Mouse (Mus musculus) v-Abl transformed pro-B cells (cell line): Measurements from ENCODE around the gene Trim37.

Experiments
- in situ Hi-C, 2 experiments: fragments of 400-800 bp; cut with MboI; formaldehyde crosslinking; loops; one replicate each; pipeline ENCODE4 v1.15.1; 2025; ENCODE audit not compliant: unreplicated experiment in 2 of 2

The Trim37 gene

GRCm38 (mm10) chr11:87222686-87223085 is 95.8 kb downstream of the Trim37 start:
- in situ Hi-C loops: no loop called here

DNA sequence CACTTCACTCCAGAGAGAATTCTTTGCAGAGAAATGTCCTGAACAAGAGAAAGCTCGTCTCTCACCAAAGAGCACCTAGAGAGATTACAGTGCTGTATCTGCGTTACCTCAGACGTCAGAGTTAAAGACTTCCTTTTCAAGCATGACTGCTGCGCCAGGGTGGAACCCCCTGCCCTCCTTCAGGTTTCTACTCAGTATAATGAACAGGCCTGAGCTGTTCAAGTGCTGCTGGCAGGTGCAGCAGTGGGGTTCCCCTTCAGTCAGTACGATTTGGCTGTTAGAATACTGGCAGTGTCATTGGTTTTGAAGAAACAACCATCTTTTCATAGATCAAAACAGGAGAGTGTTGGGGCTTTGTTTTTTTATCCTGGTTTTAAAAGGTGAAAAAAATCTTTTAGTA is 100.2 kb downstream of the Trim37 start:
- in situ Hi-C loops: no loop called here

- in situ Hi-C loops: no loop called here
Observed at GRCm38 (mm10) chr11:87233377-87233776, 106.5 kb downstream of the Trim37 start.

GRCm38 (mm10) chr11:87234743-87235485 is 108.0 kb downstream of the Trim37 start:
- in situ Hi-C loops: no loop called here

DNA sequence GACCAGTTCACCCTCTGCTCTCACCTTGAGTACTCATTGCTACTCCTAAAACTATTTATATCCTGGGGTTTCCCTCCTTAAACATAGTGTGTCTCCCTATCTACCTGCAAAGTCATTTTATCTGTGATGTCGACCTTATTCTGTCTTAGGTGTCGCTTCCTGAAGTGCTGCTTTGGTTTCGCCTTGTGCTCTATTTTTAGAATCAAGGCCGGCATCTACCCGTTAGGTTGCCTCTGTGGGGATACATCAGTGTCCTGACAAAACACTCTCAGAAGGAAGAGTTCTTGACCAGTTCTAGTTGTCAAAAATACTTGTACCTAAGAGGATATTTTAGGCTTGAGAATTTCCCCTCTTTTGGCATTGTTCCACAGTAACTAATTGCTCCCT is 108.6 kb downstream of the Trim37 start:
- in situ Hi-C loops: no loop called here

DNA sequence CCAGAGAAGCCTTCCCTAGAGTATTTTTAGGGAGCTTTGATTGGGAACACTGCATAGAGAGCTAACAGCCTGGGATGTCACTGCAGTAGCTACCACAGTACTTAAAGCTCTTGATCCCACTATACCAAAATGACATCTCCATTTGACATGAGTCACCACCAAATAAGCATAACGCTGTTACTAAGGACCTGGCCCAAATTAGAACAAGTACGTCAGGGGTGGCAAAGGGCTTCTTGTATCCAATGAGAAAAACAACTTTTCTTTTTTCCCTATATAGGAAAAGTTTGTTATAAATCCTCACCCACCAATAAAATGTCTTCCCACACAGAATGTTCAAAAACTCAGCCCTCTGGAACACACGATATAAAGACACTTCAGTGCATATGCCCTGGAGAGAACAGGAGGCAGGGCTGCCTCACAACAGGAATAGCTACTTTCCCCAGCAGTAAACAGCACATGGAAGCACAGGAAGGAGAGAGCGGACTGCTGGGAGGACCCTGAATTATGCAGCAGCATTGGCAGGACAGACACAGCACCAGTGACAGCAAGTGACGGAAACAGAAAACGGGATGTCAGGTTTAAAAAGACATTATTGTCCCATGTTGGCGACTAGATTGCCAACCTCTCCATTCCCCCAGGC is 112.1 kb downstream of the Trim37 start:
- in situ Hi-C loops: no loop called here

GRCm38 (mm10) chr11:87240141-87240832 is 113.4 kb downstream of the Trim37 start:
- in situ Hi-C loops: no loop called here

DNA sequence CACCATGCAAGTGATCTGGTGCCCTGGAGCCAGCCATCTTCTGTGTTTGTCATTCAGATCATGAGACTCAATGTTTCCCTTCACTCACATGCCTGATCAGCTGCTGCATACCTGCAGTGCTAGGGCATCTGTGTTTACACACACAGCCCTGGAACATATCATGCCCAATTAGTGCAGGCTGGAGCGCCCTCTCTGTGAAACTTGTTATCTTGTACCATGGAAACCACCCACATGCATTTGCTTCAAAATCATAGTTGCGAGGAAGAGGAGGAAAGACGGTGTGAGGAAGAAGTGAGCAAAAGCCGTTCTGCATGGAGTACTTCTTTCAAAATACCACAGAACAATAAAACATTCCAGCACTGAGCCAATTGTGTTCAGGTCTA is 113.9 kb downstream of the Trim37 start:
- in situ Hi-C loops: no loop called here

DNA sequence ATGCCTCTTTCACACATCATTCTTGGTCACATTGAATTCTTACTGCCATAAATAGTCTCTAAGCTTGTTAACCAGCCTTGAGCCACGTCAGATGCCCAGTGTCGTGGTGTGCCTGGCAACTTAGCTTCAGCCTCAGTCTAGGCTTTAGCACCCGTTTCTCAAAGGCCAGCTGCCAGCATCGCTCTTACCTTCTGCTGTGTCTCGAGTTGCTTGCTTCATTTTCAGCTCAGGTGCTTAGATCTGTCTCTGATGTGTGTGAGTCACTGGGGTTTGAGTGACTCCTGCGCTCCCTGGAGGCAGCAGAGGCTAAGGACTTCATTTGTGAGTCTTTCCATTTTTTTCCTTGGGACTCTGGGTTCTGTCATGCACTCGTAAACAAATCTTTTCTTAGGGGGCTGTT is 114.4 kb downstream of the Trim37 start:
- in situ Hi-C loops: no loop called here

DNA sequence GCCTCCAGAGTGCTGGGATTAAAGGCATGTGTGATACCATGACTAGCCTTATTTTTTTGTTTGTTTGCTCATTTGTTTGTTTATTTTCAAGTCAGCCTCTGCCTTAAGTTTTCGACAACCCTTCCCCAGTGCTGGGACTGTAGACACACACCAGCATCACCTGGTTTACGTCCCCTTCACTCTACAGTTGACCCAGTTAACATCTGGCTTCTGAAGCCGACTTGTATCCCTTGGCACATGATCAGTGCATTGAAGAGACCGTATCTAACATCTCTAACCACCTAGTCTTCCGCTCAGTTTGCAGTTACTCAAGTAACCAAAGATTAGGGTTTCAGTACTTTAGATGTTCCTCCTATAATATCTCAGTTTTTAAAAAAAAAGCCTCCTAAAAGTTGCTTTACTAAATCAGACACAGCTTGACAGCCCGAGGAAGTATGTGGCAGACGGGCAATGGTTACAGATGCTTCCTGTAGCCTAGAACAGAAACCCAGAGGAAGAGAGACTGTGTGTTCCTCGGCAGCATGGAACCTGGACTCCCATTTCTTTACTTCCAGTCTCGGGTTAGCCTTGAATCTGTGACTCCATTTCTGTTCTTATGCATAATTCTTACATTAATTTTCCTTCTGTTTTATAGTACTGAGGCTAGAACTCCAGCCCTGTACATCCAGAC is 118.4 kb downstream of the Trim37 start:
- in situ Hi-C loops: no loop called here

DNA sequence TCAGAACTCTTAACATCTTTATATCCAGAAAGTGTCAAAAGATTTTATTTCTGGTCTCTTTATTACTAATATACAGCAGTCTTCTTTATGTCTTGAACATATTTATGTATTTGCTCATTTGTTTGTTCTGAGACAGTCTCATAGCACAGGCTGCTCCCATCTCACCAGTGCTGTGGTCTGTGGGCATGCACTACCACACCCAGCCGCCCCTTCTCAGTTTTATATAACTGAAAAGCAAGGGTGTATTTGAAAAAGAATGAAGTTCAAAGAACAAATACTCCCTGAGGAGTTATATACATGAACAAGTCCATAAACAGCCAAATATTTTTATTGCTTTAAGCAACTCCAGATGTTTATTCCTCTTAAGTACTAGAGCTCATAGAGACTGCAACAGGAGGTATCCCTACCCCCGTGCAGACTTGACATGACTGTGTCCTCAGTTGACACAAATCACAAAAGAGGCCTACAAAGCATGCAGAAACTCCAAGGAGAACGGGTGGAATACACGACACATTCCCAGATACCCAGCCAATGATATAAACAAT is 119.3 kb downstream of the Trim37 start:
- in situ Hi-C loops: no loop called here

DNA sequence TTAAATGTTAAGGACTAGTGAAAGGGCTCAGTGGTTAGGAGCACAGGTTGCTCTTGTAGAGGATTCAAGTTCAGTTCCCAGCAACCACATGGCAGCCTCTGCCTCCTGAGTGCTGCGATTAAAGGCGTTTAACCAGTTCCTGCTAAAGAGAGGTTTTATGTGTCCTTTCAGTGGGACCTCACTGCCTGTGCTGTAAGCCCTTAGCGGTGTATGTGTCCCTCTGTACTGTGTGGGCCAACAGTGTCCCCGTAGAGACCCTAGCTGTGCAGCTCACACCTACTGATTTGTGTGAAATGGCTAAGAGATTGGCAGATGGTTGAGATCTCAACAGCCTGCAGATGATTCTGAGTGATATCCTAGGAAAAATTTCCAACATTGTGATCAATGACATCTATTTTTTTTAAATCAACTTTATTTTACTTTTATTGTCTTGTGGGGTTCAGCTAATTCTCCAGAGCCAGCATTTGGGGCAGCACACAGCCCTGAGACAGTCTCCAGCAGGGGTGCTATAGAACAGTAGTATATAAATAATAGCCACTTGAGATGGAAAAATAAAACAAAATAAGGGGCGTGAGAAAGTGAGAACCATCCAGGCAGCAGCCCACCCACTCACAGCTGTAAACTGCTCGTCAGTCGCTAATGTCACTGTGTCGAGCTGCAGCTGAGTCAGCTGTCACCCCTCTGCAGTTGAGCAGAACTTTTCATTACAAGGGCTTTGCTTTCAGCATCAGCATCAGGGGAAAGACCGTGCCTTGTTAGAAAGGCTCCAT is 120.0 kb downstream of the Trim37 start:
- in situ Hi-C loops: no loop called here

DNA sequence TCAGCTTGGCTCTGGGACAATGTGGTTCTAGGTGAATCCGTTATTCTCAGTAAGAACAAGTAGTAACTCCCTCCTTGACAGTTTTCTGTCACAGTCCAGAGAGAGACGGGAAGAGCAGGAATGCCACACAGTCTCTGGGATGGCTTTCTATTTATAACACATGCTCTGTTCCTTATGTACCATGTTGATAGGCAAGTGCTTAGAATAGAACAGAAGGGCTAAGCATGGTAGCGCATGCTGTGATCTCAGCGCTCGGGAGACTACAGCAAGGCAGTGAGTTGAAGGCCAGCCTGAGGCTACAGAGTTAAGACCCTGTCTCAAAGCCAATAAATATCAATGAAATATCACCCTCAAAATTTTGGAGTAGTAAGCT is 120.6 kb downstream of the Trim37 start:
- in situ Hi-C loops: no loop called here

DNA sequence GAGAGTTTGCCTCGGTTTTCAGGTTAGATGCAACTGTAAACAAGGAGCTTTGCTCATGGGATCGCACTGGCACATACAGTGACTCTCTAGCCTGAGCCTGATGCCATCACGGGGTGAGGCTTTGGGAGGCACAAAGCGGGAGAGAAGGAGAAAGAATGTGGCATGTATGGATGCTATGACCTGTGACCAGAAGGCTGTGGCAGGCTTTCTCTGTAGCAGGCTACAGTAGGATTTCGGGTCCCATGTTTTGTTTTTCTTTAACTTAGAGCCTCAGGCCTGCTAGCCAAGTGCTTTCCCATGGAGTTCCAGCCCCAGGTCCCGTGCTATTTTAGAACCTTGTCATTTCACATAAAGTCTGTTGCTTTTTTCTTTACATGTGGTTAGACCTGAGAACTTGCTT is 123.3 kb downstream of the Trim37 start:
- in situ Hi-C loops: no loop called here

- in situ Hi-C loops: no loop called here
Observed at GRCm38 (mm10) chr11:87253294-87253693, 126.4 kb downstream of the Trim37 start.

DNA sequence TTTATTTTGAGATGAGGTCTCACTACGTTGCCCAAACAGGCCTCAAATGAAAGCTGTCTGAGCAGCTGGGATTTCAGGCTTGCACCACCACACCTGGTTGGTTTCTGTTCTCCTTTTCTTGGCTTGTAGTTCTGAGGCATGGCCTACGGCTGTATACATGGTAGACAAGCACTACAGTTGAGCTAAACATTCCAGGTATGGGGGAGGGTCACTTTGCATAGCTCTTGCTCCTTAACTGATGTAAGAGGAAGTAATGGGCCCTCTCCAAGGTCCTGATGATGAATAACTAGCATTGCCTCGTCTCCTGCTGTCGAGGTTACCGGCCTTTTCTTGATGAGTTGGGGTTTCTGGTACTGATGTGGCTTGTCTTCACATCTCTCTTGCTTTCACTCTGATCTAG is 127.3 kb downstream of the Trim37 start:
- in situ Hi-C loops: no loop called here

GRCm38 (mm10) chr11:87257282-87257681 is 130.4 kb downstream of the Trim37 start:
- in situ Hi-C loops: no loop called here

DNA sequence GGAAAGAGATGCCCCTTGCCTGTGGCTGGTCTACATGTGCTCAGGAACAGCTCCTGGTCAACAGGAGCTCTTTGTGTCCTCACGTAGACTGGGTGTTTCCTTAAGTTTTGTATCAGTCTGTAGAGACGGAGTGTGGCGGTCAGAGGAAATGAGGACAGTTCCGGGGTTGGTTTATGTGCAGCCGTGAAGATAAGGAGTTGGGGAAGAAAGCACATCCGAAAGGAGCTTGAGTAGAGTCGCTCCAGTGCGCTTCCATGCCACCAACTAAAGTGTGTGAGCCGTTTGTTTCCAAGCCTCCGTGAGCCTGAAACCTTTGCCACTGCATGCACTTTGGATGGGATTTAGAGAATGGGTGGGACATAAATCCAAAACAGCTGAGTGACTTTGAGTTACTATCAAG is 132.9 kb downstream of the Trim37 start:
- in situ Hi-C loops: loop anchor here (10.0 kb wide), 1 partner anchor 45 kb away; no protein-coding TSS in a partner anchor

GRCm38 (mm10) chr11:87261705-87262104 is 134.8 kb downstream of the Trim37 start:
- in situ Hi-C loops: loop anchor here (10.0 kb wide), 1 partner anchor 47 kb away; no protein-coding TSS in a partner anchor

- in situ Hi-C loops: loop anchor here (10.0 kb wide), 1 partner anchor 49 kb away; no protein-coding TSS in a partner anchor
Observed at GRCm38 (mm10) chr11:87263946-87264345, 137.1 kb downstream of the Trim37 start.
